ENCODE assay signal across 9 mouse cellular contexts in the genomic region with DNA sequence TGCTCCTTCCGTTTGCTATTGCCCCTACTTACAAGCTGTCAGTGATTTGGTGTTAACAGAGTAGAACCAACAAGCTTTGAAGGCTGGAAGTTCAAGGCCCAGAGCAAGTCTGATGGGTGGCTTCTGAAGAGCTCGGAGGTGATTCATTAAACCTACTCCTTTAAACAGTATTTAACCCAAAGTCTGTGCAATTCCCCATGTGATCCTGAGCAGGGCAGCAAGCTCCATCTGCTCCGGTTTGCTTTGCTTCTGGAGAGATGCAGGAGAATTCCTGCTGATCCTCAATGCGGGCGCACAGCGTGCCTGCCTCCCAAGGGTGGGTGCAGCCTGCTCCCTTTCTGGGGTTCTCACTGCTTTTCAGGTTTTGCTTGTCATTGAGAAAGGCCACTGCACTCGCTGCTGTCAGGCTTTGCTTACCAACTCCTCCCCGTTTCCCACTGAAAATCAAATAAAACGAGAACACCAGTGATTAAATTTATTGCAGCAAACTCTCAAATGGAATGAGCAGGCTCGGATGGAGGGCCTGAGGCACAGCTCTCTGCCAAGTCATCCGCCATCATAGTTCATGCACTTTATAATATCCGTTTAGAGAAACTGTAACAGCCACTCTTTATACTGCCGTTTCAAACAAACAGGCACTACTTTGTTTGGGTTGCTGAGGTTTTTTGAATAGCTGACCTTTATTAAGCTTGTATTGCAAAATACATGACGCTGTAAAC. TPM values are rescaled to one million over a fixed set of nuclear protein-coding genes. Genes with fewer than 3 reads are reported as not detected.
DNase-seq lines count a peak whose midpoint lies in the region; ATAC-seq and TF ChIP-seq lines count a peak whose summit lies in the region.
"Had no signal": no experiment of that assay in that cellular context is flagged by ENCODE, and none has a peak within 500 bp of the region (broad histone marks: within the 10 kb centered on the region; RNA-seq: fewer than 3 reads in every experiment).

No protein-coding gene starts in this region.

- peak; percentile 58 for DNase-seq in lung, embryonic 14.5 days
- DNase-seq in lung, postnatal 36 days, result no peak
- peak; percentile 21 to 23 for DNase-seq in cerebellum, postnatal 36 days
- peak; percentile 9 for DNase-seq in hindbrain, embryonic 11.5 days (ENCODE audit: low spot score)
- no peak for DNase-seq in thymus, postnatal 14 days
- DNase-seq in urinary bladder, postnatal 4 days (ENCODE audit: low spot score in 2 of 2), result no peak
- DNase-seq in yolk sac, embryonic 10.5 days (ENCODE audit: low spot score), result no peak

- no peaks in the 10 kb centered on the region for H3K9me3 ChIP-seq in lung, embryonic 14.5 days (ENCODE audit: low read depth, low read length)
- no peaks in the 10 kb centered on the region for H3K9me3 ChIP-seq in hindbrain, embryonic 11.5 days (ENCODE audit: control insufficient read depth, low read length)
- H3K9me3 ChIP-seq in neural tube, embryonic 13.5 days, result no peaks in the 10 kb centered on the region

- peak; percentile 76 for ATAC-seq in lung, embryonic 14.5 days (ENCODE audit: insufficient read depth)
- ATAC-seq in hindbrain, embryonic 11.5 days (ENCODE audit: low FRiP score), result no peak
- peak; percentile 72 for ATAC-seq in neural tube, embryonic 13.5 days (ENCODE audit: low read depth)

- H3K4me1 ChIP-seq in lung, embryonic 14.5 days (ENCODE audit: insufficient read depth), result peaks cover 8% of the 10 kb centered on the region; the same call in 1 of the 2 replicates
- no peaks in the 10 kb centered on the region for H3K4me1 ChIP-seq in hindbrain, embryonic 11.5 days (replicated peaks; ENCODE audit: control insufficient read depth, insufficient read depth, low read length)
- peaks cover 20% of the 10 kb centered on the region for H3K4me1 ChIP-seq in neural tube, embryonic 13.5 days (replicated peaks)

- H3K9ac ChIP-seq in lung, embryonic 14.5 days, result no peak overlapping the region
- no peak overlapping the region for H3K9ac ChIP-seq in hindbrain, embryonic 11.5 days (ENCODE audit: low read depth, low read length)
- no peak overlapping the region for H3K9ac ChIP-seq in neural tube, embryonic 13.5 days

- H3K4me2 ChIP-seq in lung, embryonic 14.5 days, result peak overlapping the region; percentile 36
- no peak overlapping the region for H3K4me2 ChIP-seq in hindbrain, embryonic 11.5 days (replicated peaks; ENCODE audit: low read depth, low read length)
- peak overlapping the region; percentile 37 for H3K4me2 ChIP-seq in neural tube, embryonic 13.5 days
- H3K4me2 ChIP-seq: heart, embryonic 11.5 days had no signal

- no peak overlapping the region for H3K27ac ChIP-seq in lung, embryonic 14.5 days (ENCODE audit: low read depth)
- no peak overlapping the region for H3K27ac ChIP-seq in hindbrain, embryonic 11.5 days (ENCODE audit: low read depth, low read length)
- no peak overlapping the region for H3K27ac ChIP-seq in neural tube, embryonic 13.5 days (replicated peaks)

- no peak overlapping the region for H3K4me3 ChIP-seq in lung, embryonic 14.5 days (ENCODE audit: low read depth, low read length)
- no peak overlapping the region for H3K4me3 ChIP-seq in hindbrain, embryonic 11.5 days (ENCODE audit: low read depth, low read length)
- H3K4me3 ChIP-seq in neural tube, embryonic 13.5 days, result no peak overlapping the region

- no peak for TF ChIP-seq CTCF in lung, embryonic 14.5 days (IDR thresholded peaks at IDR 0.05; ENCODE audit: low read depth)

- H3K27me3 ChIP-seq in lung, embryonic 14.5 days (ENCODE audit: insufficient read depth, low read length), result no peaks in the 10 kb centered on the region
- no peaks in the 10 kb centered on the region for H3K27me3 ChIP-seq in hindbrain, embryonic 11.5 days (ENCODE audit: control insufficient read depth, insufficient read depth, low read length)
- no peaks in the 10 kb centered on the region for H3K27me3 ChIP-seq in neural tube, embryonic 13.5 days

- H3K36me3 ChIP-seq in lung, embryonic 14.5 days (ENCODE audit: insufficient read depth), result no peaks in the 10 kb centered on the region
- no peaks in the 10 kb centered on the region for H3K36me3 ChIP-seq in hindbrain, embryonic 11.5 days (ENCODE audit: control insufficient read depth, insufficient read depth, low read length)
- H3K36me3 ChIP-seq in neural tube, embryonic 13.5 days, result no peaks in the 10 kb centered on the region

- WGBS in lung, embryonic 14.5 days, result 16% methylated on average over 14 of the region's 14 CpGs
- 40% methylated on average over 14 of the region's 14 CpGs for WGBS in hindbrain, embryonic 11.5 days
- WGBS in neural tube, embryonic 13.5 days, result 30% methylated on average over 14 of the region's 14 CpGs

RNA-seq across cellular contexts. Expression of gene 4931417E11Rik, which starts 40.7 kb away (rescaled TPM):
- polyA plus RNA-seq in lung, embryonic 14.5 days (2014; fragmentation: Nextera tagmentation; extraction: Ambion mirVana), result not detected in 2 replicates
- polyA plus RNA-seq in hindbrain, embryonic 11.5 days (2014; fragmentation: Nextera tagmentation; extraction: Ambion mirVana), result not detected in 2 replicates
- not detected in 2 replicates for polyA plus RNA-seq in neural tube, embryonic 13.5 days (2015; fragmentation: Nextera tagmentation; extraction: Ambion mirVana)
- polyA plus RNA-seq: heart, embryonic 11.5 days had no signal

Comparison
In these comparisons a context has a peak if more than half of its experiments do, and no peak if none do; other contexts are left out.
1. DNase-seq: peak in lung, embryonic 14.5 days (single experiment), cerebellum, postnatal 36 days (2 of 2) and hindbrain, embryonic 11.5 days (single experiment); none in lung, postnatal 36 days (single experiment), thymus, postnatal 14 days (single experiment), urinary bladder, postnatal 4 days (0 of 2) and yolk sac, embryonic 10.5 days (single experiment).